Mouse (Mus musculus): Measurements from ENCODE around the gene Prmt2.

DNA sequence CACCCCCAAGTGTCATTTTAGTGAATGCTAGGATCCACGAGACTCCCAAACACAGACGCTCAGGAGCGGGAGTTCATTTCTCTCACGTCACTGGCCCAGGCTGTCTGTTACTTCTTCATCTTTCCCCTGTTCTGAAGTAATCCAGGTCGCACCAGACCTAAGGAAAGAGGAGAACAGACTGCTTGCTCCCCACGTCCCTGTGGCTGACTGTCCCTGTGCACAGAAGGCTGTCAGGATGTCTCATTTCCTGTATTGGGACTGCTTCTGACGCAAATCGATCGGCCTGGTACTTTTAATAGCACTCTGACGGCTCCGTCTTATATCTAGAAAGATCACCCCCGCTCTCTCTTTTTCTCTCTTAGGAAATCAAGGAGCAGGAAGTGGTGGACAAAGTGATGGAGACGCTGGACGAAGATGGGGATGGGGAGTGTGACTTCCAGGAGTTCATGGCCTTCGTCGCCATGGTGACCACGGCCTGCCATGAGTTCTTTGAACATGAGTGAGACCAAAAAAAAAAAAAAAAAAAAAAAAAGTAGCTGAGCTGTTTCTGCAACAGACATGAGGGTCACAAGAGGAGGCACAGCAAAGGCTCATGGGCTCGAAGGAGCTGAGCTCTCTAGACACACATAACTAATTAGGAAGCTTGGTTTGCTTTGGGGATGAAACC lies 22.0 kb upstream of the Prmt2 start:
- TF ChIP-seq USF1 (IDR thresholded peaks at IDR 0.05; ENCODE audit: low read depth) (no peak), POLR2A (IDR thresholded peaks at IDR 0.05; ENCODE audit: insufficient read length, low read depth) (no peak), E2F4 (IDR thresholded peaks at IDR 0.05; ENCODE audit: insufficient read depth) (no peak), CEBPB (IDR thresholded peaks at IDR 0.05; ENCODE audit: insufficient read depth, poor library complexity, severe bottlenecking) (no peak)

Measured in myocyte (in vitro differentiated cells).